Mouse (Mus musculus): Measurements from ENCODE around the gene Gata1.
"Not testable (repeated sequence)": the region's sequence is repeated elsewhere in the genome, so short reads cannot be mapped to it uniquely, and the experiment has no call there.

Gata1 gene

DNA sequence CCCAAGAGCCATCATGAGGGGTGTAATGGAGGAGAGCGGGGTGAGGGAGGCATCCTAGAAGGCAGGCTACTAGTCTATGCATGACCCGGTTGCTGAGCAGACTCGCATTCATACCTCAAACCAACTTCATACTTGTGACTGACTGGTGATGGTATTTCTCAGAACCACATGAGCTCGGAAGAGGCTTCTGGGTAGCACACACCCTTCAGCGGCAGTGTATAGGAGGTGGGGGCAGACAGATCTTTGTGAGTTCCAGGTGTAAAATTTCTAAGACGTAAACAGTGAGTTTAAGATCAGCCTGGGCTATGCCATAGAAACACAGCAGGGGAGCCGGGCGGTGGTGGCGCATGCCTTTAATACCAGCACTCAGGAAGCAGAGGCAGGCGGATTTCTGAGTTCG lies at the start of gene Gata1:
Gata1 (minus strand) TSS at position 180 of the 400 bp plus-strand sequence.
- ATAC-seq (ENCODE audit: insufficient number of reproducible peaks, low FRiP score, low TSS enrichment) = no peak

DNA sequence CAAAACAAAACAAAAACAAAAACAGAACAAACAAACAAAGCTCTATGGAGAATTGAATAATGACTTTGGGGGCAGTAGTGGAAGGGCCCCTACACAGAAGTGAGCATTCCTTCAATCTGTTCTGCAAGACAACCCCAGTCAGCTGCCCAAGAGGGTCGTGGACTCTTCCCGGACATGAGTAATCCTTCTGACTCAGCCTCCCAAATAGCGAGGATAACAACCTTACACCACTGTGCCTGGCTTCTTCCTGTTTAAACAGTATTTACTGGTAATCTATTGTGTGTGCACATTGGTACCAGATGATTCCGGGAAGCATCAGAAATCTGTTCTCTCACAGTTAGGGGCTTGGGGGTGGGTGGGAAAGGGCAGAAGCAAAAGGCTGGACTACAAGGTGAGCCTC lies 48.9 kb upstream of the Gata1 start:
- ATAC-seq (ENCODE audit: insufficient number of reproducible peaks, low FRiP score, low TSS enrichment) = no peak

GRCm38 (mm10) chrX:8024795-8025194 lies 46.9 kb upstream of the Gata1 start:
- no peak for ATAC-seq (ENCODE audit: insufficient number of reproducible peaks, low FRiP score, low TSS enrichment)

DNA sequence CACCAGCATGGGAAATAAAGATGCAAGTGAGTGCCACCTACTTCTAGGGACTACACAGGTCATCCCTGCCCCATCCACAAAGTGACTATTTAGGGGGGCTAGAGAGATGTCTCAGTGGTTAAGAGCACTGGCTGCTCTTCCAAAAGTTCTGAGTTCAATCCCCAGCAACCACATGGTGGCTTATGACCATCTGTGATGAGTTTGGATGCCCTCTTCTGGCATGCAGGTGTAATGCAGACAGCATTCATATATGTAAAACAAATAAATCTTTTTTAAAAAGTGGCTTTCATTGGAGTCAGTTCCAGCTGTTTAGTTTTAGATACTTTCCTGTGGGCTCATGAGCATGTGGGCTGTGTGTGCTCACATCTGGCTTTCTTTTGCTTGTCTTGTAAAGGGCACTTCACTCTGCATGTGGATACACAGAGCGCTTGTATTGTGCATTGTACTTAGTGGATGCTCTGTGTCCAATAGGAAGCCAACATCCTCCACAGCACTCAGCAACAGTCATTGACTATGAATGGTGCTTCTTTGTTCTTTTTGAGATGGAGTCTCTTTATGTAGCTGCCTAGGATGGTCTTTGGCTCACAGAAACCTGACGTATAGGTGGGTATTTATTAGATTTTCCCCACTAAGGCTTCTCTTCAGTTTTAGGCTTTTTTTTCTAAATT lies 42.4 kb upstream of the Gata1 start:
- no peak for ATAC-seq (ENCODE audit: insufficient number of reproducible peaks, low FRiP score, low TSS enrichment)

DNA sequence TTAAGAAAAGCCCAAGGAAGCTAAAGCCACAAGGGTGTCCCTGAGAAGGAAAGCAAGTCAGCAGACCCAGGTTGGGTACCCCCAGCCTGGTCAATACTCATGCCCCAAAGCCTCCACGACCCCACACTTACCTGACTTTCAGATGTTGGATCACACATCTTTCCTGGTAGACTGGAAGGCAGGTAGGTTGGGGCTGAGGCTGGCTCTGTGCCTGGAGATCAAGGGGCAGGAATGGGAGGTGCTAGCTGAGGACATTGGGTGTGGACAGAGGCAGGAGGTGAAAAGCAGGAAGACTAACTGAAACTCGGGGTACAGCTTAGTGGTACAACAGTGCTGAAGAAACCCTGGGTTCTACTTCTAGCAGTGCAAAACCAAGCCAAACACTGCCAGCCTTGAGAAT lies 40.4 kb upstream of the Gata1 start, which contains the start of gene Glod5:
Glod5 (minus strand) TSS at position 207 of the 400 bp plus-strand sequence.
- ATAC-seq (ENCODE audit: insufficient number of reproducible peaks, low FRiP score, low TSS enrichment) = no peak

- ATAC-seq (ENCODE audit: insufficient number of reproducible peaks, low FRiP score, low TSS enrichment) = no peak
Observed at GRCm38 (mm10) chrX:8017142-8017541, 39.3 kb upstream of the Gata1 start.

- ATAC-seq (ENCODE audit: insufficient number of reproducible peaks, low FRiP score, low TSS enrichment) = not testable (repeated sequence)
Observed at GRCm38 (mm10) chrX:8015675-8016074, 37.8 kb upstream of the Gata1 start.

- ATAC-seq (ENCODE audit: insufficient number of reproducible peaks, low FRiP score, low TSS enrichment) = no peak
Observed at GRCm38 (mm10) chrX:8013569-8014314, 35.9 kb upstream of the Gata1 start.

GRCm38 (mm10) chrX:8013157-8013556 lies 35.3 kb upstream of the Gata1 start:
- no peak for ATAC-seq (ENCODE audit: insufficient number of reproducible peaks, low FRiP score, low TSS enrichment)

- not testable (repeated sequence) for ATAC-seq (ENCODE audit: insufficient number of reproducible peaks, low FRiP score, low TSS enrichment)
Observed at GRCm38 (mm10) chrX:8009356-8009755, 31.5 kb upstream of the Gata1 start.

DNA sequence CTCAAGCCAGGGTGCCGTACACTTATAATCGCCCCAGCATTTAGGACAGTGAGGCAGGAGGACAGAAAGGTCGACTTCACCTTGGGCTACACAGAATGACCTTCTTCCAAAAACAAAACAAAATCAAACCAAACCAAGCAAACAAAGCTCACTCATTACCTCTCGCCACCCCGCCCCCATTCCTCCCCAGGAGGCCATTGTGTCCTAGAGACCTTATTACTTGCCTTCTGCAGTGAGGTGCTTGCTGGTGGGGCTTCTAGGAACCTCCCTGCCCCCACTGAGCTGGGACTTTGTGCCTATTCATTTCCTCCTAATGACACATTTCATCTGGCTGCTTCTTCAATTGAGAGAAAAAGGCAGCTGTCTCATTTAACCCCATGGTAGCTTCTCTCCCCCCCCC lies 30.7 kb upstream of the Gata1 start:
- no peak for ATAC-seq (ENCODE audit: insufficient number of reproducible peaks, low FRiP score, low TSS enrichment)

DNA sequence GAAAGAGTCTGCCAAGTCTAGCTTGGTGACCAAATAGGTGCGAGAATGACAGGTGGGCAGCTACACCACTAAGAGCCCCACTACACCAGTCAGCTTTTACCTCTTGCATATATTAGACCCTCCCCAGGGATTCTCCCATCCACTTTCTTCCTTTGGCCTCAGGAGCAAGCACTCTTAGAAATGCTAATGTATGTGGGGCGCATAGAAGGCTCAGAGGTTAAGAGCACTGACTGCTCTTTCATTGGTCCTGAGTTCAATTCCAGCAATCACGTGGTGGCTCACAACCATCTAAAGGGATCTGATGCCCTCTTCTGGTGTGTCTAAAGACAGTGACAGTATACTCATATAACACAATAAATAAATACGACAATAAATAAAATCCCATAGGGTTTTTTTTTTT lies 25.1 kb upstream of the Gata1 start:
- ATAC-seq (ENCODE audit: insufficient number of reproducible peaks, low FRiP score, low TSS enrichment) = no peak

DNA sequence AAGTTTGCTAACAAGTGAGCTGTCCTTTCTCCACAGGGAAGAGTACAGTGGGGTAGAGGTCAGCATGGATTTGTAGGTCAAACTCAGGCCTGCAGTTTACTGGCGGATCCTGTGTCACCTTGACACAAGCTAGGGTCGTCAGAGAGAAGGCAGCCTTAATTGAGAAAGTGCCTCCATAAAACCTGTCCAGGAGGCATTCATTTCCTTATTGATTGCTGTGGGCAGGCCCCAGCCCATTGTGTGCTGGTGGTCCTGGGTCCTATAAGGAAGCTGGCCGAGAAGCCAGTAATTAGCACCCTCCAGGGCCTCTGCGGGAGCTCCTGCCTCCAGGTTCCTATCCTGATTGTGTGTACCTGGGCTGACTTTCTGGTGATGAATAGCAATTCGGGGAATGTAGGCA lies 24.1 kb upstream of the Gata1 start:
- no peak for ATAC-seq (ENCODE audit: insufficient number of reproducible peaks, low FRiP score, low TSS enrichment)

- ATAC-seq (ENCODE audit: insufficient number of reproducible peaks, low FRiP score, low TSS enrichment) = no peak
Observed at GRCm38 (mm10) chrX:8000546-8001192, 22.8 kb upstream of the Gata1 start.

DNA sequence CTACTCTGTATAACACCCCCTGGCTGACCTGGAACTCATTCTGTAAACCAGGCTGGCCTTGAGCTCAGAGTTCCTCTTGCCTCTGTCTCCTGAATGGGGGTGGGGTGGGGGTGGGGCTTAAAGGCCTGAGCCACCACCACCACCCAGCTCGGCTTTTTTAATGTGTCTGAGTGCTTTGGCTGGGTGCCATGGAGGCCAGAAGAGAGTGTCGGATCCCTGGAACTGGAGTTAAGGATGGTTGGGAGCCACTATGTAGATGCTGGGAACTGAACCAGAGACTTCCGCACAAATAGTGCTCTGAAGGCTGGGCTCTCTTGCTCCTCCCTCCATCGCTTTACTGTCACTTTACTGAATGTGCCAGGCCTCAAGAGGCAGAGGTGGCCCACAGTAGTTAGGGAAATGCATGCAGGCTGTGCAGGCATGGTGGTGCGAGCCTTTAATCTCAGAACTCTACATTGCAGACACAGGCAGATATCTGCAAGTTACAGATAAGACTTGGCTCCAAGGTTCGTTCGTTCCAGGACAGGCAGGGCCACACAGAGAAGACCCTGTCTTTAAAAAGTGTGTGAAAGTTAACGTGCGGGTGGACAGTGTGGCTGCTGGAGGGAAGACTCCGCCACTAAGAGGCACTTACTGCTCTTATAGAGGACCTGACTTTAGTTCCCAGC lies 15.3 kb upstream of the Gata1 start:
- no peak for ATAC-seq (ENCODE audit: insufficient number of reproducible peaks, low FRiP score, low TSS enrichment)

- ATAC-seq (ENCODE audit: insufficient number of reproducible peaks, low FRiP score, low TSS enrichment) = no peak
Observed at GRCm38 (mm10) chrX:7992379-7993067, 14.7 kb upstream of the Gata1 start.

GRCm38 (mm10) chrX:7981368-7981767 lies 3.5 kb upstream of the Gata1 start:
- ATAC-seq (ENCODE audit: insufficient number of reproducible peaks, low FRiP score, low TSS enrichment) = no peak

DNA sequence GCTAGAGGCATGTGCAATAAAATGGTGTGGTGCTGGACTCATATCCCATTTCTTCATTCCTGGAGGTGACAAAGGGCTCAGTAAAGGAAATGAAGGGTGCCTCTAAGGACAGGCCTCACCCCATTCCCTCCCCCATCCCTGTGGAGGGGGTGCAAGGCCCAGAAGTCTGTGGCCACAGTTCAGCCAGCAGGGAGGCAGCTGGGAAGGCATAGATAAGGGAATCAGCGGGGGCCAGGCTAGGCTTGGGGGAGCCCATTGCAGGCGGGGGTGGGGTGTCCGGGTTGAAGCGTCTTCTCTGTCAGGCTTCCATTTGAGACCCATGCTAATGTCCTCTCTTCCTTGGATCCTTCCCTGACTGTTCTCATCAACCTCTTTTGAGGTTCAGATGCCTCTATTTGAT lies 6.6 kb downstream of the Gata1 start:
- no peak for ATAC-seq (ENCODE audit: insufficient number of reproducible peaks, low FRiP score, low TSS enrichment)

DNA sequence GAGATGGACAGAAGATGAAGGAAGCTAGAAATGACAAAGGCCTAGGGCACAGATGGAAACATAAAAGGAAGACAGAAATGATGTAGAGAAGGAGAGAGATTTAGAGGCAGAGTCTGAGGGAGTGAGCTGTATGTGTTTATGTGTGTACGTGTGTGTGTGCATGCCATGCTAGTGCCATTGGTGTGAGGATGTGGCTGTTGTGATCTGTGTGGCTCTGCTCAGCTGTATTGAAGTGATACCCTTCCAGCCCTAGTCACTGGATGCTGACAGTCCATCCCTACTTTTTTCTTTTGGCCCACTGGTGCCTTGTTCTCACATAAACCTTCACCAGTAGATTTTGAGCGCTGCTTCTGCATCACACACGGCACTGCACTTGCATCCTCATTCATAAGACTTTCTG lies 9.0 kb downstream of the Gata1 start:
- no peak for ATAC-seq (ENCODE audit: insufficient number of reproducible peaks, low FRiP score, low TSS enrichment)

GRCm38 (mm10) chrX:7968226-7968625 lies 9.6 kb downstream of the Gata1 start:
- no peak for ATAC-seq (ENCODE audit: insufficient number of reproducible peaks, low FRiP score, low TSS enrichment)

Data from cerebellum, adult (tissue).